Mouse (Mus musculus) lung, postnatal 0 days (tissue): ENCODE data around the gene Wdr27. TPM values are rescaled to one million over a fixed set of nuclear protein-coding genes. Genes with fewer than 3 reads are reported as not detected.
A peak's percentile ranks its signal among the peaks of the same experiment; 100 is the strongest.
"Not testable (repeated sequence)": the region's sequence is repeated elsewhere in the genome, so short reads cannot be mapped to it uniquely, and the experiment has no call there.

Source experiments
- ATAC-seq: fragments of 200-750 bp; cut with Nextera tagmentation; 2 replicates; pipeline ENCODE4 v1.8.0; 2017; ENCODE audit warnings: moderate library complexity
- DNase-seq: peaks from one replicate; pipeline ENCODE4 v3.0.0-alpha.2; 2016; ENCODE audit warnings: low spot score
- H3K27ac ChIP-seq: fragments of 300-500 bp; sonication (generic); 2 replicates; pipeline ENCODE4 v1.5.1; 2014; ENCODE audit warnings: antibody characterized with exemption, mild to moderate bottlenecking, low read length, mixed read lengths
- H3K27me3 ChIP-seq: fragments of 300-500 bp; sonication (generic); replicated peaks from 2 replicates; pipeline ENCODE4 v1.6.1; 2014; ENCODE audit warnings: low read length, mixed read lengths; ENCODE audit not compliant: insufficient read depth
- H3K36me3 ChIP-seq: fragments of 300-500 bp; sonication (generic); 2 replicates; pipeline ENCODE4 v1.6.1; 2014; ENCODE audit warnings: low read length, mixed read lengths; ENCODE audit not compliant: insufficient read depth
- H3K4me1 ChIP-seq: fragments of 300-500 bp; sonication (generic); 2 replicates; pipeline ENCODE4 v1.6.1; 2014; ENCODE audit warnings: antibody characterized with exemption, low read depth, low read length, mixed read lengths; ENCODE audit not compliant: insufficient read depth
- H3K4me2 ChIP-seq: fragments of 300-500 bp; sonication (generic); replicated peaks from 2 replicates; pipeline ENCODE4 v1.6.1; 2014; ENCODE audit warnings: low read depth, mild to moderate bottlenecking, low read length, moderate library complexity, mixed read lengths
- H3K4me3 ChIP-seq: fragments of 300-500 bp; sonication (generic); 2 replicates; pipeline ENCODE4 v1.5.1; 2014; ENCODE audit warnings: low read depth, low read length
- H3K9ac ChIP-seq: fragments of 300-500 bp; sonication (generic); replicated peaks from 2 replicates; pipeline ENCODE4 v1.6.1; 2014; ENCODE audit warnings: low read depth, mild to moderate bottlenecking
- H3K9me3 ChIP-seq: fragments of 300-500 bp; sonication (generic); 2 replicates; pipeline ENCODE4 v1.6.1; 2016; ENCODE audit warnings: low read length, mixed read lengths
- CTCF ChIP-seq: IDR thresholded peaks from 2 replicates; pipeline ENCODE4 v1.5.1; 2016; ENCODE audit warnings: antibody characterized with exemption, mild to moderate bottlenecking
- EP300 ChIP-seq: IDR thresholded peaks from 2 replicates; pipeline ENCODE4 v1.6.1; 2016; ENCODE audit warnings: antibody characterized with exemption, mild to moderate bottlenecking, control low read depth
- WGBS: fragments of 180-500 bp; shearing (Covaris S2); extraction: QIAGEN DNeasy Blood & Tissue Kit; methylation state at CpG from one replicate; pipeline ENCODE4 v1.1.7; 2014; 5-methylcytosine and 5-hydroxymethylcytosine counted together
- polyA plus RNA-seq: library from polyadenylated mRNA; unstranded; fragments of >200 nt; fragmentation: Nextera tagmentation; extraction: Ambion mirVana; gene quantifications from 2 replicates; pipeline ENCODE4 v1.2.1, GENCODE M21; 2015

The Wdr27 gene
- 16.7 and 18.5 TPM in 2 replicates for polyA plus RNA-seq

GRCm38 (mm10) chr17:14943009-14943728 lies at the start of gene Wdr27, which contains the start of gene 1600012H06Rik:
Wdr27 (minus strand) TSS chr17:14943158.
1600012H06Rik (plus strand) TSS chr17:14943184.
- Histone ChIP-seq H3K27me3 (no peaks in the 10 kb centered on the region), H3K9ac (peak within 1 kb of the TSS; percentile 86), H3K4me3 (peak within 1 kb of the TSS; percentile 84), H3K4me1 (peaks cover 9% of the 10 kb centered on the region; the same call in 1 of the 2 replicates), H3K36me3 (no peaks in the 10 kb centered on the region), H3K9me3 (no peaks in the 10 kb centered on the region), H3K27ac (peak within 1 kb of the TSS; percentile 86), H3K4me2 (peak within 1 kb of the TSS; percentile 96)
- peak; percentile 99 for DNase-seq
- under 1% methylated on average over 48 of the region's 54 CpGs for WGBS
- TF ChIP-seq EP300 (peak; percentile 87), CTCF (peak; percentile 1; the same call in 1 of the 2 replicates)
- peak; percentile 99 for ATAC-seq

DNA sequence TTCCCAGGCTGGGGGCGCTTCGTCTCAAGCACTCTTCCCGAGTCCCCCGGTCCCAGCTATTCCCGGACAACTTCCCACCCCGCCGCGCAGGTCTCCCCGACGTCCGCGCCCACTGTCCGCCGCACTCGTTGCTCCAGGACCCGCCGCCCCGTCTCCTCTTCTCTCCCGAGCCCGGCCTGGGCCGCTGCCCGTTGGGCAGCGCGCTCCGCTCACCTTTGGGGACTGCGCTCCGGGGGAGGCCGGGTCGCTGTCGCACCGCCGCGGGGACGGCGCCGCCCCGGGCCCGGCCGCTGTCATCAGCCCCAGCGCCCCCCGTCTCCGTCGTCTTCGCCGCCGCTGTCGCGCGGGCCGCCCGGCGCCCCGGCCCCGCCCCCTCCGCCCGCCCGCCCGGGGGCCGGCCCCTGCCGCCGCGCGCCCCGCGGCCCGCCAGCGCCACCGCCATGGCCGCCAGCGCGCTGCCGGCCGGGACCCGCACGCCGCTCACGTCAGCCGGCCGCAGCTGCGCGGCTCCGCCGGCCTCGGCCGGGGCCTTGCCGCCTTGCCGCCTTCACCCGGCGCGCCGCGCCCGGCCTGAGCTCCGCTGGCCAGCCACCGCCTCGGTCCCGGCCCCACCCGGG lies 49.7 kb upstream of the Wdr27 start:
- H3K4me1 ChIP-seq, H3K27me3 ChIP-seq, H3K27ac ChIP-seq, H3K9me3 ChIP-seq, H3K4me3 ChIP-seq, H3K9ac ChIP-seq, DNase-seq, H3K36me3 ChIP-seq, H3K4me2 ChIP-seq: not testable (repeated sequence)
- no CpG with 5 or more reads among the region's 98 CpGs for WGBS
- ATAC-seq, result peak; percentile 83

DNA sequence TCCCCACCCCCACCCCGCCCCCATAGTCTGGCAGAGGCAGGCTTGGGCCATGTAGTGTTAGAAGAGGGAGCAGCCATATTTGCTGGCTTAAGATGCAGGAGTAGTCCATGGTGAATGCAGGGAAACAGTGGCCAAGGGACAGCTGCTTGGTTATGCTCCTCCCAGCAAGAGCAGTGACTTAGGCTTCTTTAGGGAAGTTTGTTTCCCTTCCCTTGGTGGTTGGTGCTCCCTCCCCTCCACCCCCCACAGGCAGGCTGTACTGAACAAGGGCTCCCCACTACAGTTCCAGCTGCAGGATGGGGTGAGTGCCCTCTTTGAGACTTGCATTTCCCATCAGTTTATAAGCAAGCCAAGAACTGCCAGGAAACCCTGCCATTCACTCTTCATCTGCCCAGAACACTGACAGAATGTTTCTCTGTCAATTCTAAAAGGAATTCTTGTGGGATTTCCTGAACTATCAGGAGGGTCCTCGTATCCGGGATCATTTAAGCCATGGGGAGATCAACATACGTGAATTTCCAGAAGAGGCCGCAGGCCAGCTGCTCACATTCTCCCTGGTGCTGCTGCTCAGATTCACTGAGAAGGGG lies 47.3 kb upstream of the Wdr27 start:
- not testable (repeated sequence) for H3K36me3 ChIP-seq, H3K9ac ChIP-seq, DNase-seq, H3K4me1 ChIP-seq, H3K9me3 ChIP-seq, ATAC-seq, H3K4me3 ChIP-seq, H3K27me3 ChIP-seq, H3K4me2 ChIP-seq, H3K27ac ChIP-seq
- WGBS, result 73% methylated on average over 4 of the region's 5 CpGs

DNA sequence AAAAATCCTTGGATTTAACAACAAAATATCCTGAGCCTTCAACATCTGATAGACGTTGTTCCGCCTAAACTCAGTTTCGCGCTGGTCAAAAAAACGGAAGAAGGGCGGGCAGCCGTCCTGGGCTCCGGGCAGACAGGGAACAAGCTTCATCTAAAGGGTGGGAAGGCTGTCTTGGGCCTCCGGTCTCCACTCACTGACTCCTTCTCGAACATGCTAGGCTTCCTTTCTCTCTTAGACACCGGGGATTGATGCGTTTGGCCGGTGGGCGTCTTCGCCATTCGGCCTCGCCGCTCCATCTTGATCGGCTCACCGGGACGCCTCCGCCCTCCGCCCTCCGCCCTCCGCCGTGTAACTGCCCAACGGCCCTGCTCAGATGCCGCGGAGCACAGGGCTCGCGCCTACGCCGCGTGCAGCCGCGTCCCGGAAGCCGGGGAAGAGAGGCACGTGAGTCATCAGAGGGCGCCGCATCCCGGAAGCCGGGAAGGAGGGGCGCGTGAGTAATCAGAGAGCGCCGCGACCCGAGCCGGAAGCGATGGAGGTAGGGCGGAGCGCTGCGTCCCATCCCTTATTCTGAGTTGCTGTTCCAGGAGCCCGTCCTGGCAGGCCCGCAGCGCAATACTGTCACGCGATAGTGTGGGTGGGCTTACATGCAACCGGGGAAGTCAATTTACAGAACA lies 35.5 kb upstream of the Wdr27 start, which contains the start of the genes 9030025P20Rik and Gm3417:
Gene 9030025P20Rik, plus strand, starts transcription at position 107 of the 677 bp plus-strand sequence.
Gene Gm3417, minus strand, starts transcription at position 429 of the 677 bp plus-strand sequence.
- DNase-seq, H3K4me2 ChIP-seq, H3K4me3 ChIP-seq, H3K9ac ChIP-seq, H3K9me3 ChIP-seq, H3K36me3 ChIP-seq, H3K4me1 ChIP-seq, H3K27ac ChIP-seq, H3K27me3 ChIP-seq: not testable (repeated sequence)
- peak; percentile 99 for ATAC-seq
- WGBS, result no CpG with 5 or more reads among the region's 60 CpGs

- H3K9ac ChIP-seq, H3K4me2 ChIP-seq, H3K27me3 ChIP-seq, H3K36me3 ChIP-seq, H3K4me3 ChIP-seq, DNase-seq, H3K4me1 ChIP-seq, ATAC-seq, H3K27ac ChIP-seq, H3K9me3 ChIP-seq: not testable (repeated sequence)
- WGBS, result under 1% methylated on average over 4 of the region's 7 CpGs
Measured at GRCm38 (mm10) chr17:14977718-14978361, 34.9 kb upstream of the Wdr27 start.

GRCm38 (mm10) chr17:14968373-14968913 lies 25.5 kb upstream of the Wdr27 start:
- not testable (repeated sequence) for H3K4me1 ChIP-seq, ATAC-seq, H3K27ac ChIP-seq, DNase-seq, H3K4me3 ChIP-seq, H3K27me3 ChIP-seq, H3K4me2 ChIP-seq, H3K9me3 ChIP-seq, H3K9ac ChIP-seq, H3K36me3 ChIP-seq
- WGBS, result no CpG with 5 or more reads among the region's 6 CpGs

GRCm38 (mm10) chr17:14961557-14962154 lies 18.7 kb upstream of the Wdr27 start:
- WGBS, result no CpG with 5 or more reads among the region's 44 CpGs
- not testable (repeated sequence) for H3K27me3 ChIP-seq, H3K4me1 ChIP-seq, H3K4me2 ChIP-seq, H3K36me3 ChIP-seq, H3K4me3 ChIP-seq, H3K9me3 ChIP-seq, H3K9ac ChIP-seq, DNase-seq, H3K27ac ChIP-seq
- ATAC-seq, result peak; percentile 77

DNA sequence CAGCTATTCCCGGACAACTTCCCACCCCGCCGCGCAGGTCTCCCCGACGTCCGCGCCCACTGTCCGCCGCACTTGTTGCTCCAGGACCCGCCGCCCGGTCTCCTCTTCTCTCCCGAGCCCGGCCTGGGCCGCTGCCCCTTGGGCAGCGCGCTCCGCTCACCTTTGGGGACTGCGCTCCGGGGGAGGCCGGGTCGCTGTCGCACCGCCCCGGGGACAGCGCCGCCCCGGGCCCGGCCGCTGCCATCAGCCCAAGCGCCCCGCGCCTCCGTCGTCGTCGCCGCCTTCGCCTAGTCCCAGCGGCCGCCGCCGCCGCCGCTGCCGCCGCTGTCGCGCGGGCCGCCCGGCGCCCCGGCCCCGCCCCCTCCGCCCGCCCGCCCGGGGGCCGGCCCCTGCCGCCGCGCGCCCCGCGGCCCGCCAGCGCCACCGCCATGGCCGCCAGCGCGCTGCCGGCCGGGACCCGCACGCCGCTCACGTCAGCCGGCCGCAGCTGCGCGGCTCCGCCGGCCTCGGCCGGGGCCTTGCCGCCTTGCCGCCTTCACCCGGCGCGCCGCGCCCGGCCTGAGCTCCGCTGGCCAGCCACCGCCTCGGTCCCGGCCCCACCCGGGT lies 18.1 kb upstream of the Wdr27 start, which contains the start of gene Phf10:
Gene Phf10, minus strand, starts transcription at position 323 of the 606 bp plus-strand sequence.
- not testable (repeated sequence) for H3K36me3 ChIP-seq, H3K27me3 ChIP-seq, H3K4me1 ChIP-seq, H3K9me3 ChIP-seq
- H3K4me3 ChIP-seq, result peak within 1 kb of the TSS; percentile 63
- ATAC-seq (peak; percentile 88), DNase-seq (peak; percentile 36)
- peak within 1 kb of the TSS; percentile 57 for H3K9ac ChIP-seq
- under 1% methylated on average over 31 of the region's 100 CpGs for WGBS
- H3K27ac ChIP-seq, result peak within 1 kb of the TSS; percentile 77
- peak within 1 kb of the TSS; percentile 80 for H3K4me2 ChIP-seq
